Mouse (Mus musculus): ENCODE data around the gene Gbgt1. TPM values are rescaled to one million over a fixed set of nuclear protein-coding genes. Genes with fewer than 3 reads are reported as not detected.
A peak's percentile ranks its signal among the peaks of the same experiment; 100 is the strongest.

Gene Gbgt1
- total RNA-seq, 2 experiments from 2014 or later, result 1.6 to 2.5 TPM

DNA sequence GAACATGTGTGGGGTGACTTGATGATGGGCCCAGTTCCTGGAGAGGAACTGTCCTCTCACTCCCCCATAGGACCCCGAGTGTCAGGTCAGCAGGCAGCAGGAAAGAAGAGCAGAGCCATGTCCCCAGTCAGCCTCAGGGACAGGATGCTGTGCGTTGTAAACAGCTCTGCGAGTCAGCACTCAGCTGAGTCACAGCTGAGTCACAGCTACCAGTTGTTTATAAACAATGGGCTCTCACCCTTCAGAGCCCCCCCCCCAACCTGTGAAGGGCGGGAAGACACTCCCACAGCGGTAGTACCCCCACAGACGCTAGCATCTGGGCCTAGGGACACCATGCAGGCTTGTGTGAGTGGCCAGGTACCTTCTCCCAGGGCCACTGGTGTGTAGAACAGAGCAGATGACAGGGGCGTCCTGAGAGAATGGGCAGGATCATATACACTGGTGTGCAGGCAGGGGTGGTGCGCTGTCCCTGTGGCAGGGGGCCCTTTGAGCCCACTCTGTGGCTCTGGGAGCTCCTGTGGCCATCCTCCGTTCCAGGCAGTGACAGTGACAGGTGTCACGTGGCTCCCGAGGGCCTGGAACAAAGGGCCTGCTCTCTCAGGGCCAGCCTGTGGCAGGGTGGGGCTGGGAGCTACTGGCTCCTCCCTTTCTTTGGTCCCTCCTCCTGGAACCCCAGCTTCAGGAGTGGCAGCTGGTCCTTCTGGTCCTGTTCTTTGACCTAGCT lies 28.7 kb downstream of the Gbgt1 start:
- intact Hi-C loops (cut with DNase I), result no loop called here

DNA sequence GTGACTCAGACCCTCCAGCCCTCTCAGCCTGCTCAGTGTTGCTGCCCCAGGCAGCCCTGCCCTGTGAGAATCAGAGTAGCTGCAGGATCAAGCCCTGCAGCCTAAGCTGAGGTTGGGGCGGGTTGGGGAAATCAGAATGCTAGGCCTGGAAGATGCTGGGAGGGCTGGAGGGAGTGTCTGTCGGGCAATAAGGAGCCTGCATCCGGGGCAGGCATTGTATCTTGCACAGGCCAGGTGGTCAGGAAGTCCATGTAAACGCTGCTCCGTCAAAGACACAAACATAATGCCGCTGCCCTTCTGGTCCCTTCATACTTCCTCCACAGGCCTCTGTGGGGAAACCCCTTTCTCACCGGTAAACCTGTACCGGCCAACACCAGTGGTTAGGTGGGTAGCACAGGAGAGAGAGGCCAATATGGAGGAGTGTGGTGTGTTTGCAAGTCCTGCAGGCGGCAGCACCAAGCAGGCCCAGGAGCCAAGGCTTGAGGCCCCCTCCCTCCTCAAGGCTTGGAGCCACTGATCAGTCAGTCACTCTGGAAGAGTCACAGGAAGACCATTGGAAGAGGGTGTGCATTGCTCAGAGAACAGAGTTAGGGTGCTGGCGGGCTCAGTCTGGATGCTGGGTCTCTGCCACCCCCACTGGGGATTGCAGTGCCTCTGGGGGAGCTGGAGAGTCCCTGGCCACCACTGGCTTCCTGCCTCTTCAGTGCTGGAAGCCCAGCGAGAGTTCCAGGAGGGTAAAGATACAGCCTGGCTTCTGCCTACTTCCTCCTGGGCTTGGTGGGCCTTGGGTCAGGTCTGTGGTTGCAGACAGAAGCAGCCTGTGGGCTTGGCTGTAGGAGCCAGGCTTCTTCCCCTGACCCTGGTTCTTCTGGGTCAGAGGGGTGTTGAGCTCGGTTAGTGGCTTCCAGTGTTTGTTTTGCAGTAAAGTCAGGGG lies 29.5 kb downstream of the Gbgt1 start:
- intact Hi-C loops (cut with DNase I), result no loop called here
- DNase-seq (ENCODE audit: low spot score in 2 of 2), result no peak

More for the DNA sequence above, 28.7 kb downstream of the Gbgt1 start:
- peak in 1 of 2 experiments; percentile 25 for DNase-seq (ENCODE audit: low spot score in 2 of 2)

DNA sequence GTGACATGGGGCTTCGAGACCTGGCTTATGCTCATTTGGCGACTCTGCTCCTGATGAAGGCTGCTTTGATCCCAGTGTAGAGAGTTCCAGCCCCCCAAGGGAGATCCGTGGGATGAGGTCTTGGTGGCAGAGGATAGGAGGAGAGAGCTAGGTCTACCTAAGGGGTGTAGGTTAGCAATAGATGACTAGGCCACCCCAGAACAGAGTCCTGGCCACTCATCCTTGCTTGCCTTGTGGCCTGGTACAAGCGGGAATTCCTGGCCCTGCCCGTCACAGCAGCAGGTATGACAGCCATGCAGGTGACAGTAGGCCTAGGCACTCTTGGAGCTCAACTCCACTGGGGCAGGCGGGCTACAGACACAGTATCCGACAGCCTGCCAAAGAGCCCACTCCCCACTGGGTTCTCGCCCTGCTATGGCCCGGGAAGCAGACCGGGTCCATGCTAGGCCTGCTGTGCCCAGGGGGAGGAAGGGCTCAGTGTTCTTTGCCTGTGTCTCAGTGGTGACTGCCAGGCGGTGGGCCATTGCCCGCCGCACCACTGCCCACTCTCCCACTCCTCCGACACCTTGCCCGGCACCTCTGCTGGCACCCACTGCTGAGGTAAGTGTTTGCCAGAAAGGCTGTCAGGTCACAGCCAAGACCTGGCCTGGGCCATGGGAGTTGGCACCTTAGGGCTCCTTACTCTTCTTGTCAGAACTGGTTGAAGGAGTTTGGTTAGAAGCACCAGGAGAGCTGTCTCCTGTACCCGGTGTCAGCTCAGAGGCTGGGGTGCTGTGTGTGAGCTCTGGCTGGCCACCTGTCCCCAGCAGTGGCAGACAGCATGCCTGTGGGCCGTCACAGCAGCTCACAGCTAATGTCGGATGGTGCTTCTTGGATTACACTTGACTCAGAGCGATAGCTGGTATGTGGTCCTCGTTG lies 31.0 kb downstream of the Gbgt1 start:
- intact Hi-C loops (cut with DNase I), result no loop called here
- DNase-seq (ENCODE audit: low spot score in 2 of 2), result no peak

DNA sequence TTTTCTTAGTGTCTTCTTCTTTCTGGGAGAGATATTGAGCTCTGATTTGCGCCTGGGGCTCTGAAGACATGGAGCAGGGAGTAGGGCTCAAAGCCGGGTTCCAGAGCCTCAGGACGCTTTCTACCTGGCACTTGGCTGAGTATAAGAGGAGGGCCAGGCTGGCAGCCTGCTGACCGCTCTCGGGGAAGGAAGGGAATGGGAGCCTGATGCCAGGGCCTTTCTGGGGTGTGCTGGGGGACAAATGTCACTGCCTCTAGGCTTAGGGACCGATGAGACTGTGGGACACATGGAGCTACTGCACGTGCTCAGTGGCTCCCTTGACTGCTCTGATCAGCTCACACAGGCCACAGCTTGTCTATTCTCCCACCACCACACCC lies 31.7 kb downstream of the Gbgt1 start:
- intact Hi-C loops (cut with DNase I), result no loop called here
- DNase-seq (ENCODE audit: low spot score in 2 of 2), result no peak

DNA sequence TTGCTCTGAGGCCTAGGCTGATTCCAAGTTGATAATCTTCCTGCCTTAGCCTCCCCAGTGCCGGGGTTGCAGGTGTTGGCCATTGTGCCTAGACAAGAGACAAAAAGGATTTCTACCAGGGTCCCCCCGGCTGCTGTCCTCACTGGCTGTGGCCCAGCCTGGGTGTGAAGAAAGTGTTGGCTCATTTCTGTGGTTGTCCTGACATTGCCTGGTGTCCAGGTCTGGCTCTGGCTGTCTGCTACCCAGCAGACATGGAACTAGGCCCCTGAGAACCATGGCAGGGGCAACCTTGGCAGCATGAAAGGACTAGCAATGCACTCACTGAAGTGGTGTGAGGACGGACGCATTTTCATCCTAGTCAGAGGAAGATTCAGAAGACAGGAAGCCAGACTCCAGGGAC lies 33.2 kb downstream of the Gbgt1 start:
- intact Hi-C loops (cut with DNase I), result no loop called here

DNA sequence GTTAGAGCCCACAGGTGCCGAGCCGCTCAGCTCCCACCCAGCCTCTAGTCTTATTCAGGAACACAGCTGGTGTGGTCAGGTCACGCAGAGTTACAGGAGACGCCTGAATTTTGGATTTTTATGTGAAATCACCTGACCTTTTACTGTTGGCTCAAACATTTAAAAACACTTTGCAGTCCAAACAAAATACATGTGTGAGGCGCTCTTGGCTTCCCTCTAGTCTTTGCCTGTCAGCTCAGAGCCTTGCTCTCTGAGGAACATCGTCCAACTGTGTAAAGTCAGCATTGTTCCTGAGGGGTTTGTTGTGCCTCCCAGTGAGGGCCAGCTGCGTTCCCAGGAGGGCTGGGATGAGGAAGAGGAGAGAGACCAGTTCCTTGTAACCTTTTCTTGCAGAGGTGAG lies 33.6 kb downstream of the Gbgt1 start:
- DNase-seq (ENCODE audit: low spot score in 2 of 2), result no peak
- intact Hi-C loops (cut with DNase I), result no loop called here

More for the DNA sequence above, 33.2 kb downstream of the Gbgt1 start:
- no peak for DNase-seq (ENCODE audit: low spot score in 2 of 2)

DNA sequence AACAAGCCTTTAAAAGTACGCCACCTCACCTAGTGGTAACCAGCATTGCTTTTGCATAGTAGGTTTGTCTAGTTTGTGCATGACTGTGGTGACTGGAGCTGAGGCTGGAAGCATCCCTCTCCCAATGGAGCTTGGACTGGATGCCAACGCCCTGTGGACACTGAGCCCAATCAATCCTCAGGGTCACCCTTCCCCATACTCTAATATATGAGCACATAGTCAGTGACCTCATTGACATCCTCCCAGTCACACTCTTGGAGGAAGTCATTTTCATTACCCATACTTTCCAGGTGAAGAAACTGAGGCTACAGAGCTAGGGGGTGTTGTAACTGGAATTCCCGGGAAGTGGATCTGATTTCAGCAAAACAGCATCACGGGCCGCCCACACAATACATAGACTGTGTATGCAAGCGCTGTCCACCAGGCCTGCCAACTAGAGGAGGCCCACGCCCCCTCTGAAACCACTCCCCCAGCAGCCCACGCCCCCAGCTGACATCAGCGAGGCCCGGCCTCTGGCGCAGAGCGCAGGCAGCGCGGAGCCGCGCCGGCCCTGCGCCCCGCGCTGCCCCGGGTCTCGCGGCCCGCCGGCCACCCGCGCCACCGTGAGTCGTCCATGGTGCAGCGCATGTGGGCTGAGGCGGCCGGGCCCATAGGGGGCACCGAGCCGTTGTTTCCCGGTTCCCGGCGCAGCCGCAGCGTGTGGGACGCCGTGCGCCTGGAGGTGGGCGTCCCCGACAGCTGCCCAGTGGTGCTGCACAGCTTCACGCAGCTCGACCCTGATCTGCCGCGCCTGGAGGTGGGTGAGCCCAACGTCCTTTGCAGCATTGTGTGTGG lies 36.5 kb downstream of the Gbgt1 start:
- intact Hi-C loops (cut with DNase I), result no loop called here
- DNase-seq (ENCODE audit: low spot score in 2 of 2), result peak; percentile 84 to 94

DNA sequence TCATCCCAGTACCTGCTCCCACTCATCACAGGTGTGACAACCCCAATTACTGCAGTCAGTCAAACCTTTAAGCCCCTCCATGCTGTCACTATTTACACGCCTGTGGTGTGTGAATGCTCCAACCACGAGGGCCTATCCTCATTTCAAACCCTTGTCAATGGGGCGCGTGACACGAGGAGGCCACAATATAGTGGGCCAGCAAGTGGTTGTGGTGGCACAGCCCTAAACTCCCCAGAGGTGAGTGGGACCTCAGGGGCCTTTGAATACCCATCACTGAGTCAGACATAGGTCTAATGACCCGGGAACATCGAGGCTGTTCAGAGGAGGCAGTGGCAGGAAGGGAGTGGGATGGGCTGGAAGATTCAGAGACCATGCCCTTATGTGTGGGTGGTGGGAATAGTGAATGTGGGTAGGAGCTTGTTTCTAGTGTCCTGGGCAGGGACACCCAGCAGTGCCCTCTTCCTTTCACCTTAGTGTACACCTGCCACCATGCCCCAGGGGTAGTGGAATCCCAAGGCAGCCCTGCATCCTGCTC lies 37.3 kb downstream of the Gbgt1 start:
- intact Hi-C loops (cut with DNase I), result no loop called here
- DNase-seq (ENCODE audit: low spot score in 2 of 2), result no peak

DNA sequence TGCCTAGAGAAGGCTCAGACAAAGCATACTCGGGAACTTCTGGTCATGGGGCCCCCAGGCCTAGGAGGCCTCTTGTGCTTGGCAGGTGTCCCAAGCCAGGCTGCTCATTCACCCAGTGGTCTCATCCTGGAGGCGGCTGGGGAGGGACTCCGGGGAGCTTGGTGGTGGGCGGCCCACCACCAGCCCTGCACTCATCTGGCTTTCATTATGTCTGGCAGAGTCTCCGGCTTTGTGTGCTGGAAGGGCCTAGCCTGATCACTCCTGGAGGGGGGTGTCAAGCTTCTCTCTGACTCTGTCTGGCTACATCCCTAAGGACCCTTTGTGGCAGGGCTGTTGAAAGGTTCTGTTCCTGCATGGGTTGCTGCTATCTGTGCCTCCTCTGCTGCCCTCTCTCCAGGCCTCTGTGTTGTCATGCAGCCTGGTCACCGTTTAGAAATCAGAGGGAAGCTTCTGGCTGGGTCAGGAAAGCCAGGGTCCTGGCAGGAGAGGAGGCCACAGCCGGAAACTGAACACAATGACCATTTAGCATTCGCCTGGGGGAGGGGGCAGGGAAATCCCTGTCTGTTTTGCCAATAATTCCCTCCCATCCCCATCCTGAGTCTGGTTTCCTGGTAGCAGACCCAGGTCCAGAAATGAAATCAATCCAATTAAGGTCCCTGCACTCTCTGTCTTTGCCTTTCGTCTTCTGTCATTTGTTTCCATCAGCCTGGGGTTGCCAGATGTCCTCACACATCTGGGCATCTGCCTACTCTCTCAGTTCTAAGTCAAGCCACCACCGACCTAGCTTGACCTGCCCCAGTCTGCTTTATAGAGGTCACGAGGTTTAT lies 38.0 kb downstream of the Gbgt1 start:
- no peak for DNase-seq (ENCODE audit: low spot score in 2 of 2)
- intact Hi-C loops (cut with DNase I), result no loop called here

DNA sequence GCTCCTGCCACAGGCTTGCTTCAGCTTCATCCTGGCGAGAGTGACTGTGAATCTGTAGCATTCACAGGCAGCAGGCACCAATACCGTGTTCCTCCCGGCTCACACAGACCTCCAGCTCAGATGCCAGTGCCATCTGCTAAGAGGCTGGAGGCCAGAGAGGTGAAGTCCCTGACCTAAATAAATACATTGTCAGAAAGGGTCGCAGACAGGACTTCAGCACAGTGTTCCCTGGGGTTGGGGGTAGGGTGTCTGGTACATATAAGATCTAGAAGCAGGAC lies 38.5 kb downstream of the Gbgt1 start:
- intact Hi-C loops (cut with DNase I), result no loop called here

DNA sequence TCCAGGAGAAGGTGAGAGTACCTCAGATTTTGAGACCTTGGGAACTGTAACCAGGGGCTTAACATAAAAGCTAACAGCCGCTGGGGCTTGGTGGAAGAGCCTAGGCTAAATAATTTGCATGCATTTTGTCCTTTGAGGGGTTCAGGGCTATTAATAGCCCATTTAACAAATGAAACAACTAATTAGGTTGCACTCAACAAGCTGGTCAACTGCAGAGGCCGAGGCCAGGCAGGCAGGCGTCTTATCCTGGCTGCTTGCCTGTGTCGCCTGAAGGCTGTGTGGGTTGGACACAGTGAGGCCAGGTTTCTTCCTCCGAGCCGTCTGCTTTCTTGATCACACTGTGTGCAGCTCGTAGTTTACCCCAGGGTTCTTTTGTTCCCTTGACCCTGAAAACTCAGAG lies 39.0 kb downstream of the Gbgt1 start:
- DNase-seq (ENCODE audit: low spot score in 2 of 2), result peak; percentile 66 to 71
- intact Hi-C loops (cut with DNase I), result no loop called here

More for the DNA sequence above, 38.5 kb downstream of the Gbgt1 start:
- no peak for DNase-seq (ENCODE audit: low spot score in 2 of 2)

DNA sequence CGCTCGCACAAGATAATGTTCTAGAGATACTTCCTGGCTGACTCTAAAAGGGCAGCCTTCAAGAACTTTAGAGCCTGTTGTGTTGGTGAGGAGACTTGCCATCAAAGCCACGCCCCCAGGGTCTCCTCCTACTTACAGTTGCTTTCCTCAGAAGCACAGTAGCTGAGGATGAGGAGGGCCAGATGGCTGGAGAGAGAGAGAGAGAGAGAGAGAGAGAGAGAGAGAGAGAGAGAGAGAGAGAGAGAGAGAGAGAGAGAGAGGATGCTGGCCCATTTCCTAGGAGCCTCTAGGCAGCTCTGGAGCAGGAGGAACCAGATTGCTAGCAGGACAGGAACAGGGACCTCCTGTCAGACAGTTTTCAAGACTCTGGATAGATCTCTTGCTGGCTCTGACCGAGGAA lies 39.5 kb downstream of the Gbgt1 start:
- intact Hi-C loops (cut with DNase I), result no loop called here
- DNase-seq (ENCODE audit: low spot score in 2 of 2), result no peak

DNA sequence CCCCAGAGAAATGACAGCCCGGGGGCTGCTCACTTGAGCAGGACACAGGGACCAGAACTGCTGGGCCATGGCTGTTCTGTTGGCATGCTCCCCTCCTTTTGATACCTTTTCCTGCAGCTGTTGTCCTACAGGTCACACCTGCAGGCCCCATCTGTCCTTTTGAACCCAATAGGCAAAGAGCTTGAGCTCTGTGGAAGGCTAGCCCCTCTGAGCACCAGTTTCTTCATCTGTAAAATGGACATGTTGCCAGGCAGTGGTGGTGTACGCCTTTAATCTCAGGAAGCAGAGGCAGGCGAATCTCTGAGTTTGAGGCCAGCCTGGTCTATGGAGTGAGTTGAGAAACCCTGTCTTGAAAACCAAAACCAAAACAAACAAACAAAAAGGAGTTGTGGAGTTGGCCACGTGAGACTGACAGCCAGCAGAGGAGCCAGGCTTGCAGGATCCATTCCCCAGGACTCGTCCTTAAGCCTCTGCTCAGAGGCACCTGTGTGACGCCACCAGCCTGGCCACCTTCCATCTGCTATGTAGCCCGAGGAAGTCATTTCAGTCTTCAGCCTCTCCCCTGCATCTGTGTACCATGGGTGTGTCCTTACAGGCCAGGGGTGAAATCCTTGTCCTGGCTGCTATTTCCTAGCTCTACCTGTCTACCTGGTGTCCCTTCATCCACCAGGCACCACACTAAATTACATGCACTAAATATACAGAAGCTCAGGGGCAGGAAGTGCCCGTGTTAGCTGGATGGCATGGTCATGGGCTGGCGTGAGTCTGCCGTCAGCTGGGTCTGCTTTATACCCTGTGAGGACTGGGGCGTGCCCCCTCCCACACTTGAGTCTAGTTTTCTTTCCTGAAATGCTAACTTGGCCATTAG lies 40.3 kb downstream of the Gbgt1 start:
- DNase-seq (ENCODE audit: low spot score in 2 of 2), result no peak
- intact Hi-C loops (cut with DNase I), result no loop called here

DNA sequence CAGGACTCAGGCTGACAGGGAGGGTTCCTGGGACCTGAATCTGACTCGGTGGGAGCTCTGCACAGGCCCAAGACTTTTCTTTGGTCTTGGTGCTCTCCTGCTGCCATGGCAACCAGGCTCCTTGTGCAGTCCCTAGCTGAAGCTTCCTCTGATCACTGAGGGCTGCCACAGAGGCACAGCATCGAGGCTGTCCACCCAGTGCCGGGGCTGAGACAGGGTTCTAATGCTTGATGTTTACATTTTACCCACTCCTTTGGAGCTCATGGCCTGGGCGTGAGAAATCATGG lies 40.9 kb downstream of the Gbgt1 start:
- intact Hi-C loops (cut with DNase I), result no loop called here
- DNase-seq (ENCODE audit: low spot score in 2 of 2), result no peak

DNA sequence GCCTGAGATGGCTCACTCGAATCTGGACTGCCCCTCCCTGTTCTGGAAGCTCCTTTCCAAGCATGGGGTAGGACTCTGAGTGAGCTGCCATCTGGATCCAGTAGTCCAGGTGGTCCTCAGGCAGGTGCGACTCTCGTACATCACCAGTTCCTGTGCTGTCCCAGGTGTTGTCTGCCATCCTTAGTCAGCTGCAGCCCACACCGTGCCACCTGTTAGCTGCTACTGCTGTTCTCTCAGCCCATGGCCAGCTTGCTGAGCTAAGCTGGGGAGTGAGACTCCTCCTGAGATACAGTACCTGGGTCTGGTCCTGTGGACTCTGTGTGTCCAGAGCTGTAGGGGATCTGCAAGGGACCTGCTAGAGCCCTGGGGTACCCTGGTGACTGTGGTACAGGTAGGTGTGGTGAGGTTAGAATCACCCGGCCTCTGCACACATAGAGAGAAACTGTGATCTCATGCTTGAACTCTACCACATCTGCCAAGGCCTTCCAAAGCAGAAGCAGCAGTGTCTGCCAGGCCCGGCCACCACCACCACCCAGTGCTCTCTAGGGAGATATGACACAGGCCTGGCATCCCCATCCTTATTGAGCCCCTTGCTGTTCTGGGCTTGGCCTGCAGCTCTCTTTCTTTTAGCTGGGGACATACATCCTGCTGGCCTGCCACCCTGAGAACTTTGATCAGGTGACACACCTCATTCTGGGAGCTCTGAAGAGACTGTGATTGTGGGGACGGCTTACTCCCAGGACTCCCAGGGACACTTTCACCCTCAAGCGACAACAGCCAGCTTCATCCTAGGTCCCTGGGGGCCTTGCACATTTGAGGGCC lies 41.5 kb downstream of the Gbgt1 start:
- intact Hi-C loops (cut with DNase I), result no loop called here
- no peak for DNase-seq (ENCODE audit: low spot score in 2 of 2)

DNA sequence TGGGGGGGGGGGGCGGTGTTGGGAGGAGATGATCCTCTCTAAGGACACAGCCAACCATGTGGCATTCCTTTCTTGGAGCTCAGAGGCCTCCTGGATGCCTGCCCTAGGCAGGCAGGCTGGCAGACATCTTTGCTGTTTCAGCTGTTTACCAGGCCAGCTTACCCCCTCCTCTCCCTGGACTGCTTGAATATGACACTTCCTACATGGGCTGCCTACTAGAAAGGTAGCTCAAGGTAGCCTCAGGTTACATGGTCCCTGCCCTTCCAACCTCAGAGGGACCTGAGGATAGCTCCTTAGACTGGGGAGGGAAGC lies 42.1 kb downstream of the Gbgt1 start:
- intact Hi-C loops (cut with DNase I), result no loop called here
- no peak for DNase-seq (ENCODE audit: low spot score in 2 of 2)

DNA sequence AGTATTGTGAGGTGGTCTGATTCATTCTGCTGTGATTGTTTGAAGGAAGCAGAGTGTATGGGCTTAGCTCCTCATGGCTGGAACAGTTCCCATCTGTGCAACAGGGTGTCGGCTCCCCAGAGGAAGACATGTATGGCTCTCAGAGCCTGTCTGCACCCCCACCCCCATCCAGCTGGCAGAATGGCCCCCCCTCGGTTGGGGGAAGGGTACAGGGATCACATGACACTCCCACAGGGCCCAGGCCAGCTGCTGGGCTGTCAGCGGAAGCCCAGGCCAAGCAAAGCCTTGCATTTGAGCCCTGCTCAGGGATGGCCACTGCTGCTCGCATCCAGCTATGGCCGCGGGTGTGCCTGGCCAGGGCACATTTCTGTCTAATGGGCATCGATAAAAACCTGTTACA lies 42.5 kb downstream of the Gbgt1 start:
- intact Hi-C loops (cut with DNase I), result no loop called here
- peak; percentile 66 to 92 for DNase-seq (ENCODE audit: low spot score in 2 of 2)

Measured in left cerebral cortex, postnatal 14 days (tissue).